Mouse (Mus musculus) megakaryocyte, embryonic 14.5 days (primary cell): ENCODE measurements around the gene Gimap1. TPM values are rescaled to one million over a fixed set of nuclear protein-coding genes. Genes with fewer than 3 reads are reported as not detected.

Experiments used
- H3K27me3 ChIP-seq: replicated peaks from 2 replicates; pipeline ENCODE3; 2012; ENCODE audit warnings: inconsistent platforms
- H3K36me3 ChIP-seq: replicated peaks from 2 replicates; pipeline ENCODE3; 2012; ENCODE audit warnings: low read length, inconsistent platforms, mixed read lengths
- H3K4me1 ChIP-seq: 2 replicates; pipeline ENCODE4 v1.6.1; 2012; ENCODE audit warnings: inconsistent platforms
- H3K4me3 ChIP-seq: replicated peaks from 2 replicates; pipeline ENCODE3; 2012; ENCODE audit warnings: moderate library complexity, mild to moderate bottlenecking, inconsistent platforms
- H3K9me3 ChIP-seq: 2 replicates; pipeline ENCODE4 v1.6.1; 2012; ENCODE audit warnings: inconsistent platforms
- FLI1 ChIP-seq: IDR thresholded peaks from 2 replicates; pipeline ENCODE4 v1.6.1; 2012; ENCODE audit warnings: low read length, inconsistent platforms, mixed read lengths
- GATA1 ChIP-seq: IDR thresholded peaks from 3 replicates; pipeline ENCODE4 v1.6.1; 2012; ENCODE audit warnings: mixed read lengths, low read length, inconsistent platforms, borderline replicate concordance
- polyA plus RNA-seq: library from polyadenylated mRNA; stranded (reverse); fragments of >175 nt; gene quantifications from 2 replicates; pipeline ENCODE4 v1.2.3, GENCODE M21; 2012; ENCODE audit warnings: low replicate concordance; ENCODE audit not compliant: insufficient read depth

Gene Gimap1
- polyA plus RNA-seq, 1 experiment = 38.1 TPM

DNA sequence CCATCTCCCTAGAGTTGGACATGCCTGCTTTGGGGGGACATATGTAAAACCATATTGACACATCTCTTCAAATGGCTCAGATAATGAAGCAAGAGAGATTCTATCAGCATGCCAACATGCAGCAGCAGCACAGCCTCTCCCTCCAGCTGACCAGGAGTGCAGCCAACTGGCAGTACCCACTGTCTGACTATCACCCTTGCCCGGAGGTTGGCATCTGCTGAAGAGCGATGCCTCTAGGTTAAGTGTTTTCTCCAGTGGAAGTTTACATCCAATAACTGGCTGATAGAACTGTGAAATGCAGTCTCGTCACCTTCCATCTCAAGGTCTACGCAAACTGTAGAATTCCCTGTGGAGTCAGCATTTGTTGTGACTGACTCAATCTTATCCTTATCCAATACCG lies 1.2 kb upstream of the Gimap1 start:
- peaks cover 67% of the 10 kb centered on the region for H3K4me1 ChIP-seq
- peaks cover 23% of the 10 kb centered on the region for H3K36me3 ChIP-seq
- H3K27me3 ChIP-seq = no peaks in the 10 kb centered on the region
- peak overlapping the region; percentile 47 for H3K4me3 ChIP-seq
- TF ChIP-seq GATA1 = no peak
- no peak for TF ChIP-seq FLI1
- H3K9me3 ChIP-seq = no peaks in the 10 kb centered on the region; the same call in 1 of the 2 replicates

GRCm38 (mm10) chr6:48739780-48740055 lies 864 bp downstream of the Gimap1 start:
- Histone ChIP-seq H3K4me3 (peak overlapping the region; percentile 96), H3K36me3 (peaks cover 40% of the 10 kb centered on the region), H3K27me3 (no peaks in the 10 kb centered on the region), H3K9me3 (peaks cover 2% of the 10 kb centered on the region; the same call in 1 of the 2 replicates), H3K4me1 (peaks cover 76% of the 10 kb centered on the region)
- TF ChIP-seq FLI1 = no peak
- TF ChIP-seq GATA1 = no peak

GRCm38 (mm10) chr6:48740501-48741169 lies 1.8 kb downstream of the Gimap1 start:
- no peak for TF ChIP-seq GATA1
- no peak for TF ChIP-seq FLI1
- Histone ChIP-seq H3K4me3 (peak overlapping the region; percentile 96), H3K36me3 (peaks cover 40% of the 10 kb centered on the region), H3K9me3 (peaks cover 2% of the 10 kb centered on the region; the same call in 1 of the 2 replicates), H3K4me1 (peaks cover 84% of the 10 kb centered on the region), H3K27me3 (no peaks in the 10 kb centered on the region)

DNA sequence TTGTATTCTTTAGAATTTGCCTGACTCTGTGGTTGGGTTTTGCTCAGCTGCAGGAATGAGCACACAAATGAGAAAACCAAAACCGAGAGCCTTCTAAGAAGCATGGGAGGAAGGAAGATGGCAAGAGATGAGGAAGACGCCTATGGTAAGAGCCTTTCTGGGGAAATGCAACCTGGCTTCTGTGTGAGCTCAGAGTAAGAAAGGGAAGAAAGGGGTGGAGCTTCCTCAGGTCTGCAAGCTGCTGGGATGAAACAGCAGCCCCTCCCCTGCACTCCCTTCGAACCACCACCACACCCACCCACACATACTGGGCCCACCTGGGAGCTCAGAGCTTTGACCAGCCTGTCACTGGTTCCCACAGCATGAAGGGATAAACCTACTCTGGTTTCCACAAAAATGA lies 2.4 kb downstream of the Gimap1 start:
- Histone ChIP-seq H3K4me3 (no peak overlapping the region), H3K36me3 (peaks cover 40% of the 10 kb centered on the region), H3K9me3 (0 out of 2 replicates have a peak, but pooled peaks cover 2% of the 10 kb centered on the region), H3K27me3 (no peaks in the 10 kb centered on the region), H3K4me1 (peaks cover 86% of the 10 kb centered on the region)
- TF ChIP-seq FLI1 (no peak), GATA1 (no peak)

- H3K27me3 ChIP-seq = no peaks in the 10 kb centered on the region
- peaks cover 40% of the 10 kb centered on the region for H3K36me3 ChIP-seq
- peaks cover 86% of the 10 kb centered on the region for H3K4me1 ChIP-seq
- 0 out of 2 replicates have a peak, but pooled peaks cover 2% of the 10 kb centered on the region for H3K9me3 ChIP-seq
- no peak for TF ChIP-seq GATA1
- TF ChIP-seq FLI1 = no peak
- no peak overlapping the region for H3K4me3 ChIP-seq
Observed at GRCm38 (mm10) chr6:48741711-48742206, 2.9 kb downstream of the Gimap1 start.

DNA sequence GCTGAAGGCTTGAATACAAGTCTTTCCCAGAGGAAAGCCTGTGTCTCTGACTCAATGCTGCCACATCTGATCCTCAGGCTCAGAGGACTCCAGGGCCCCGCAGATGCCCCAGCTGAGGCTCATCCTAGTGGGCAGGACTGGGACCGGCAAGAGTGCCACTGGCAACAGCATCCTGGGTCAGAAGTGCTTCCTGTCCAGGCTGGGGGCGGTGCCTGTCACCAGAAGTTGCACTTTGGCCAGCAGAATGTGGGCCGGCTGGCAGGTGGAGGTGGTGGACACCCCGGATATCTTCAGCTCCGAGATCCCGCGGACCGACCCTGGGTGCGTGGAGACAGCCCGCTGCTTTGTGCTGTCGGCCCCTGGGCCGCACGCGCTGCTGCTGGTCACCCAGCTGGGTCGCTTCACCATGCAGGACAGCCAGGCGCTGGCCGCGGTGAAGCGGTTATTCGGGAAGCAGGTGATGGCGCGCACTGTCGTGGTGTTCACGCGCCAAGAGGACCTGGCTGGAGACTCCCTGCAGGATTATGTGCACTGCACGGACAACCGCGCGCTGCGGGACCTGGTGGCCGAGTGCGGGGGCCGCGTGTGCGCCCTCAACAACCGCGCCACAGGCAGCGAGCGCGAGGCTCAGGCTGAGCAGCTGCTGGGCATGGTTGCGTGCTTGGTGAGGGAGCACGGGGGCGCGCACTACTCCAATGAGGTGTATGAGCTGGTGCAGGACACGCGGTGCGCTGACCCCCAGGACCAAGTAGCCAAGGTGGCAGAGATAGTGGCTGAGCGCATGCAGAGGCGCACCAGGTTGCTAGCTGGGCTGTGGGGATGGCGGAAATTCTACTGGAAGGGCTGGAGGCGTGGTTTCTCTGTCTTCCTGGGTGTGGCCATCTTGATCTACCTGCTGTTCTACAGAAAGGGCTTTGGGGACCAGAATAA lies 3.8 kb downstream of the Gimap1 start:
- Histone ChIP-seq H3K27me3 (no peaks in the 10 kb centered on the region), H3K36me3 (peaks cover 40% of the 10 kb centered on the region), H3K9me3 (0 out of 2 replicates have a peak, but pooled peaks cover 2% of the 10 kb centered on the region), H3K4me1 (peaks cover 86% of the 10 kb centered on the region), H3K4me3 (peak overlapping the region; percentile 38)
- no peak for TF ChIP-seq GATA1
- TF ChIP-seq FLI1 = no peak

DNA sequence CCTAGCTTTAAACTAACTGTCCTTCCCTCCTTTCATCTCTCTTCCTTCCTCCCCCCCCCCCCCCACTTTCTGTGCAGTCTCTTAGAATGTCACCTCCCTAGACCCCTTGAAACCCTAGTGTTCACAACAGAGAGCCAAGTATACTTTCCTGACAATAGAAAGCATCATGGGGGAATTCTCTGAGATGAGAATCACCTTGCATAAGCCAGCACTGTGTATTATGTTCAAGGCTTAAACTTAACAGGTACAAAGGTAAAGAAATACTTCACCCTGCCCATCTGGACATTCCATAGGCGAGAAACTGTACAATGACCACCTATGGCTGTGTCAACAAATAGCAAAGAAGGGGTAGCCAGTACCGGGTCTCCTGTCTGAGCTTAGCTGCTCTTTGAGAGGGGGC lies 6.6 kb downstream of the Gimap1 start:
- no peak for TF ChIP-seq FLI1
- no peak for TF ChIP-seq GATA1
- Histone ChIP-seq H3K9me3 (0 out of 2 replicates have a peak, but pooled peaks cover 2% of the 10 kb centered on the region), H3K4me1 (peaks cover 75% of the 10 kb centered on the region), H3K36me3 (peaks cover 44% of the 10 kb centered on the region), H3K4me3 (peak overlapping the region; percentile 89), H3K27me3 (no peaks in the 10 kb centered on the region)

GRCm38 (mm10) chr6:48745959-48746889 lies 7.4 kb downstream of the Gimap1 start, which contains the start of gene Gimap5:
Gimap5 (plus strand) TSS chr6:48746197.
- Histone ChIP-seq H3K4me1 (peaks cover 68% of the 10 kb centered on the region), H3K9me3 (0 out of 2 replicates have a peak, but pooled peaks cover 2% of the 10 kb centered on the region), H3K4me3 (peak within 1 kb of the TSS; percentile 89), H3K27me3 (no peaks in the 10 kb centered on the region), H3K36me3 (peaks cover 41% of the 10 kb centered on the region)
- TF ChIP-seq GATA1 (no peak), FLI1 (no peak)
